Mouse (Mus musculus): ENCODE measurements around the gene Irak4.

GRCm38 (mm10) chr15:94616036-94616435 is 72.6 kb downstream of the Irak4 start:
- no peak for TF ChIP-seq GATA1 (IDR thresholded peaks at IDR 0.05; ENCODE audit: low read length)
- no peak for TF ChIP-seq TAL1 (IDR thresholded peaks at IDR 0.05; ENCODE audit: low read length)
